Mouse (Mus musculus): ENCODE results near the gene Grsf1. TPM values are rescaled to one million over a fixed set of nuclear protein-coding genes. Genes with fewer than 3 reads are reported as not detected.

The Grsf1 gene
- polyA plus RNA-seq (2011; ENCODE audit: insufficient read depth, insufficient read length, low replicate concordance, missing spikeins): 13.1 and 22.7 TPM in 2 replicates

- TF ChIP-seq POLR2A (IDR thresholded peaks at IDR 0.05; ENCODE audit: borderline replicate concordance, control insufficient read depth, low read depth, low read length) (peak; percentile 58; the same call in 1 of the 2 replicates), CTCF (IDR thresholded peaks at IDR 0.05; ENCODE audit: control insufficient read depth, insufficient read depth, low read length) (no peak)
- H3K4me1 ChIP-seq (ENCODE audit: control insufficient read depth, insufficient read depth, low read length): no peaks in the 10 kb centered on the region
- under 1% methylated on average over 118 of the region's 127 CpGs for WGBS
- H3K27ac ChIP-seq (ENCODE audit: control insufficient read depth, insufficient read depth, low read depth, low read length, poor library complexity): peak within 1 kb of the TSS; percentile 93
- H3K4me3 ChIP-seq (replicated peaks; ENCODE audit: control insufficient read depth, low read depth, low read length): peak within 1 kb of the TSS; percentile 80
Observed at GRCm38 (mm10) chr5:88675443-88676387, at the start of gene Grsf1. TSS of gene Grsf1 (minus strand) at chr5:88676171.

DNA sequence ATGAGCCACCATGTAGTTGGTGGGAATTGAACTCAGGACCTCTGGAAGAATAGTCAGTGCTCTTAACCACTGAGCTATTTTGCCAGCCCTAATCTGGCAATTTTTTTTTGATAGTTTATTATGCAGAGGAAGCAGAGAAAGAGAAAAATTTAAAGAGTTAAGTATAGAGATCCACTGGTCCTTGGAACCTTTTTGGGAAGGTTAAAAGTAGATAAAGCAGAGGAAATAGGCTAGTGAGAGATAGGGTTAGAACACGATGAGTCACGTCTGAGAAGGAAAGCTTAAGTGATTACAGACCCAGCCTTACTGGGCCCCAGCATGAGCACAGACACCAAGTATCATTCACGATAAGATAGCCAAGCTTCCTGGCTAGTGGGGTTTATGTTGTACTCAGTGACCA lies 48.1 kb upstream of the Grsf1 start:
- Histone ChIP-seq H3K4me1 (ENCODE audit: control insufficient read depth, insufficient read depth, low read length) (peaks cover 2% of the 10 kb centered on the region), H3K27ac (ENCODE audit: control insufficient read depth, insufficient read depth, low read depth, low read length, poor library complexity) (no peak overlapping the region), H3K4me3 (replicated peaks; ENCODE audit: control insufficient read depth, low read depth, low read length) (no peak overlapping the region)
- TF ChIP-seq POLR2A (IDR thresholded peaks at IDR 0.05; ENCODE audit: borderline replicate concordance, control insufficient read depth, low read depth, low read length) (no peak), CTCF (IDR thresholded peaks at IDR 0.05; ENCODE audit: control insufficient read depth, insufficient read depth, low read length) (no peak)
- whole genome bisulfite sequencing: 25% methylated on average over 3 of the region's 3 CpGs

DNA sequence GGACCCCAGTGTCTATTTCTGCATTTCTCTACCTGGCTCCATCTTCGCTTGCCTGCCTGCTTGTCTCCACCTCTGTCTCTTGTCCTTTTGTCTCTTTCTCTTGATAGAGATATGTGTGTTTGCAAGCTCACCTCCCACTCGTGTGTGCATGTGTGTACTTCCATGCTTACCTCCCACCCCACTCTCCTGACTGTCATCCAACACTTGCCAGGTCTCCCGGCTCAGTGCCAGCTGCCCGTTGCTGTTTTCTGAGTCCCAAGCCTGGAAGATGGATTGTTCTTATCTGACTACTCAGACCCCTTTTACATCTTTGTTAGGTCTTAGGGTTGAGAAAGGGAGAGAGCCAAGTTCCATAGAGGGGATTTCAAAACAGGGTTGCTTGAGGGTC lies 46.2 kb upstream of the Grsf1 start:
- Histone ChIP-seq H3K4me1 (ENCODE audit: control insufficient read depth, insufficient read depth, low read length) (peaks cover 2% of the 10 kb centered on the region), H3K4me3 (replicated peaks; ENCODE audit: control insufficient read depth, low read depth, low read length) (peak overlapping the region; percentile 96), H3K27ac (ENCODE audit: control insufficient read depth, insufficient read depth, low read depth, low read length, poor library complexity) (no peak overlapping the region)
- TF ChIP-seq CTCF (IDR thresholded peaks at IDR 0.05; ENCODE audit: control insufficient read depth, insufficient read depth, low read length) (no peak), POLR2A (IDR thresholded peaks at IDR 0.05; ENCODE audit: borderline replicate concordance, control insufficient read depth, low read depth, low read length) (no peak)
- WGBS: 31% methylated on average over 4 of the region's 4 CpGs

- Histone ChIP-seq H3K27ac (ENCODE audit: control insufficient read depth, insufficient read depth, low read depth, low read length, poor library complexity) (peak overlapping the region; percentile 93), H3K4me1 (ENCODE audit: control insufficient read depth, insufficient read depth, low read length) (peaks cover 2% of the 10 kb centered on the region), H3K4me3 (replicated peaks; ENCODE audit: control insufficient read depth, low read depth, low read length) (peak overlapping the region; percentile 96)
- 3% methylated on average over 31 of the region's 31 CpGs for WGBS
- TF ChIP-seq CTCF (IDR thresholded peaks at IDR 0.05; ENCODE audit: control insufficient read depth, insufficient read depth, low read length) (no peak), POLR2A (IDR thresholded peaks at IDR 0.05; ENCODE audit: borderline replicate concordance, control insufficient read depth, low read depth, low read length) (no peak)
Observed at GRCm38 (mm10) chr5:88721565-88722212, 45.7 kb upstream of the Grsf1 start.

DNA sequence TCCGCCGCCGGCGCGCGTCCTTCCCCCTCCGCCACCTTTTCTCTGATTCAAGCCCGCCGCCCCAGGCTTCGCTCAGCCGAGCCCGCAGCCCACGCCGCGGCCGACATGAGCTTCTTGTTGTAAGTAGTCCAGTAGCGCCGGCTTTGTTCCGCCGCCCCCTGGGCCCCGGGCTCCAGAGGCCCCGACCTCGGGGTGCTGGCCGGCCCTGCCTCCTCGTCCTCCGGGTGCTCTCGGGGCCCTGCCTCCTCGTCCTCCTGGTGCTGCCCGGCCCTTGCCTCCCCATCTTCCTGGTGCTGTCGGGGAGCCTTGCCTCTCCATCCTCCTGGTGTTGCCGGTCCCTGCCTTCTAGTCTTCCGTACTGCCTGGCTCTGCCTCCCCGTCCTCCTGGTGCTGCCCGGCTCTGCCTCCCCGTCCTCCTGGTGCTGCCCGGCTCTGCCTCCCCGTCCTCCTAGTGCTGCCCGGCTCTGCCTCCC lies 45.1 kb upstream of the Grsf1 start:
- H3K4me1 ChIP-seq (ENCODE audit: control insufficient read depth, insufficient read depth, low read length): peaks cover 2% of the 10 kb centered on the region
- H3K27ac ChIP-seq (ENCODE audit: control insufficient read depth, insufficient read depth, low read depth, low read length, poor library complexity): peak overlapping the region; percentile 93
- under 1% methylated on average over 38 of the region's 38 CpGs for WGBS
- H3K4me3 ChIP-seq (replicated peaks; ENCODE audit: control insufficient read depth, low read depth, low read length): peak overlapping the region; percentile 96
- TF ChIP-seq CTCF (IDR thresholded peaks at IDR 0.05; ENCODE audit: control insufficient read depth, insufficient read depth, low read length) (no peak), POLR2A (IDR thresholded peaks at IDR 0.05; ENCODE audit: borderline replicate concordance, control insufficient read depth, low read depth, low read length) (no peak)

- under 1% methylated on average over 51 of the region's 54 CpGs for WGBS
Observed at GRCm38 (mm10) chr5:88720116-88721002, 44.4 kb upstream of the Grsf1 start, which contains the start of gene Mob1b. TSS of gene Mob1b (plus strand) at chr5:88720855.

GRCm38 (mm10) chr5:88716983-88717382 lies 41.0 kb upstream of the Grsf1 start:
- WGBS: 60% methylated on average over 2 of the region's 2 CpGs
- Histone ChIP-seq H3K27ac (ENCODE audit: control insufficient read depth, insufficient read depth, low read depth, low read length, poor library complexity) (no peak overlapping the region), H3K4me1 (ENCODE audit: control insufficient read depth, insufficient read depth, low read length) (no peaks in the 10 kb centered on the region; the same call in 1 of the 2 replicates), H3K4me3 (replicated peaks; ENCODE audit: control insufficient read depth, low read depth, low read length) (no peak overlapping the region)
- TF ChIP-seq CTCF (IDR thresholded peaks at IDR 0.05; ENCODE audit: control insufficient read depth, insufficient read depth, low read length) (no peak), POLR2A (IDR thresholded peaks at IDR 0.05; ENCODE audit: borderline replicate concordance, control insufficient read depth, low read depth, low read length) (no peak)

More at GRCm38 (mm10) chr5:88720116-88721002, 44.4 kb upstream of the Grsf1 start, which contains the start of gene Mob1b:
- Histone ChIP-seq H3K4me3 (replicated peaks; ENCODE audit: control insufficient read depth, low read depth, low read length) (peak within 1 kb of the TSS; percentile 96), H3K27ac (ENCODE audit: control insufficient read depth, insufficient read depth, low read depth, low read length, poor library complexity) (peak within 1 kb of the TSS; percentile 93), H3K4me1 (ENCODE audit: control insufficient read depth, insufficient read depth, low read length) (peaks cover 2% of the 10 kb centered on the region)
- peak; percentile 96; the same call in 1 of the 2 replicates for TF ChIP-seq POLR2A (IDR thresholded peaks at IDR 0.05; ENCODE audit: borderline replicate concordance, control insufficient read depth, low read depth, low read length)
- TF ChIP-seq CTCF (IDR thresholded peaks at IDR 0.05; ENCODE audit: control insufficient read depth, insufficient read depth, low read length): no peak
